Mouse (Mus musculus) heart, adult 11 months (tissue): Measurements from ENCODE around the gene Car4.

Experiments
- DNase-seq: peaks from one replicate; pipeline ENCODE4 v3.0.0; 2022

Car4 gene

GRCm38 (mm10) chr11:84957591-84958270 lies at the start of gene Car4:
Car4 (plus strand) TSS chr11:84957786.
- peak; percentile 94 for DNase-seq

GRCm38 (mm10) chr11:84908480-84908879 lies 49.1 kb upstream of the Car4 start:
- DNase-seq = peak; percentile 64

GRCm38 (mm10) chr11:84910411-84910810 lies 47.2 kb upstream of the Car4 start:
- DNase-seq = peak; percentile 77

DNA sequence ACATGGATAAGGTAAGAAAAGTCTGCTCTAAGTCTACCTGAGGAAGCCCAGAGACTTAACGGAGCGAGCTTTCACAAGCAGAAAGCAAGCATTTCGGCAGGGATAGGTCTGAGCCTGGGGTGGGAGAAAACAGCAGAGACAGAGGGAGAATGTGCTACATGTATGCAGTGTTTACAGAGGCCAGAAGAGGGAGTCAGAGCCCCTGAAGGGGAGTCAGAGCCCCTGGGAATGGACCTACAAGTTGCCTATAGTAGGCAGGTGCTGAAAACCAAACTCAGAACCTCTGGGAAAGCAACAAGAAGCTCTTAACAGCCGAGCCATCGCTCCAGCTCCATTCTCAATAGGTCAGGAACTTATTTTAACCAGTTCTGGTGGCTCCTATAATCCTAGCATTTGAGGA lies 42.9 kb upstream of the Car4 start:
- DNase-seq = no peak

- peak; percentile 99 for DNase-seq
These were observed 41.4 kb upstream of the Car4 start, which contains the start of gene Znhit3 for GRCm38 (mm10) chr11:84916053-84916702. Znhit3 (minus strand) TSS chr11:84916366.

DNA sequence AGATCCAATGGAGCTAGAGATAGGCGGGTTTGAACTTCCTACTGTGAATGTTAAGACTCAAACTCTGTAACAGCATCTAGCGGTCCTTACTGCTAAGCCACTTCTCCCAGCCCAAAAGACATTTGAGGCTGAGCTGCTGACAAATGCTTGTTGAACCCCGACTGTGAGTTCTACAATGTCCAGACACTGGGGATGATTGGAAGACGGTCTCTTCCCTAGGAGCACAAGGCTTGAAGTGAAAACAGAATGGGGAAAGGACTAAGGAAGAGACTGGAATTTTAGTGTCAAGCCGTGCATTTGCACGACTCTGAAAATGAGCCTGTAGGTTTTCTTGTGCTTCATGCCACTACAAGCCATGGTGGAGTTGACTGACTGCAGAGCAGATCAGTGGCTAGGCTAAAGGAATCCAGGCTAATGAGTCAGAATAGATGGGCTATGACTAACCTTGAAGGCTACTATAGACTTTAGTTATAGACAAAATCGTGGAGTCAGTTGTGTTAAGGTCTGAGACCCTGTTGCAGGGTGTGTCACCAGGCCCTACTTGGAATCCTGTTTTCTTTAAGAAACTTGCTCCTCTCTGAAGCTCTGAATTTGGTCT lies 40.8 kb upstream of the Car4 start:
- DNase-seq = peak; percentile 56

DNA sequence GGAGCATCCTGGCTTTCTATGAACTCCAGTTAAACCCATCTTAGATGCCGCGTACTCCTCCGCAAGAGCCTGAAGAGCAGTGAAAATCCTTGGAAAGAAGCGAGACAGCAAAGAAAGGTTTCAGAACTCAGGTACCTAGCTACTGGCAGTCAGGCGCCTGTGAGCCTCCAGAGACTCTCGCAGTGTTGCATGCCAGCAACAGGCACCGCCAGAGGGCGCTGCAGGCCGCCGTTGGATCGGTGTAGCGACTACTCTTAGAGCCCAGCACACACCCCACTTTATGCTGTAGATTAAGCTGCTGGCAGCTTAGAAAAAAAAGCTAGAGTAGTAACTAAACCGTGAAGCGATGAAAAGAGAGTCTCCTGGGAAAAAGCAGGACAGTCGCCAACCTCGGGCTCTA lies 39.2 kb upstream of the Car4 start:
- peak; percentile 96 for DNase-seq

- peak; percentile 90 for DNase-seq
These were observed 38.3 kb upstream of the Car4 start for GRCm38 (mm10) chr11:84919276-84919675.

DNA sequence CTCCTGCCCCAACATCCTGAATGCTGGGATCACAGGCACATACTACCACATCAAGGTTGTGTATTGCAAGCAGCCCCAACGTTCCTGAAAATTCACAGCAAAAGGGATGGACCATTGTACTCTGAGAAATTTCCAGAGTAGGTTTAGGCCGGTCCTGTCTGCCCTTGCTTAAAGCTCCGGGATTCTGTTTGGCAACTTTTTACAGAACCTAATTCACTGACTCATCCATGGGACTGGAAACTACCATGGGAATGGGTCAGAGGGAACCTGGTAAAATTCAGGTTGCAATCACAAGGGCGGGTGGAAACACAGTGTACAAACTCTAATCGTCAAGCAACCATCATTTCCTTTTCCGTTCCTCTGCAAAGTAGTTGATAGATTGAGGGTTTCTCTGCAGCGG lies 37.6 kb upstream of the Car4 start:
- peak; percentile 66 for DNase-seq

DNA sequence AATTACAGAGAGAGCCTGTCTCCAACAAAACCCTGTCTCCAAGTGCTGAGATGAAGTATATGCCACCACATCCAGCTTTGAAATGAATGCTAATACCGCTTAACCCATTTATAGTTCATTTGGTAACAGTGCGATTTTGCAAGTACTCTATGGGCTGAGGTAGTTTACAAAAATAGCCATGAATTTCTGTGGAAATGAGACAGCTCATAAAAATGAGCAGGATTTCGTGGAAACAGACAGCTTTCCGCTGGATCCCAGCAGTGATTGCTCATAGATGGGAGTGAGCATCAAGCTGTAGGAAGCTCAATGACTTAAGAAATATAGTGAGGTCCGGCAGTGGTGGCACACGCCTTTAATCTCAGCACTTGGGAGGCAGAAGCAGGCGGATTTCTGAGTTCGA lies 36.6 kb upstream of the Car4 start:
- DNase-seq = no peak

DNA sequence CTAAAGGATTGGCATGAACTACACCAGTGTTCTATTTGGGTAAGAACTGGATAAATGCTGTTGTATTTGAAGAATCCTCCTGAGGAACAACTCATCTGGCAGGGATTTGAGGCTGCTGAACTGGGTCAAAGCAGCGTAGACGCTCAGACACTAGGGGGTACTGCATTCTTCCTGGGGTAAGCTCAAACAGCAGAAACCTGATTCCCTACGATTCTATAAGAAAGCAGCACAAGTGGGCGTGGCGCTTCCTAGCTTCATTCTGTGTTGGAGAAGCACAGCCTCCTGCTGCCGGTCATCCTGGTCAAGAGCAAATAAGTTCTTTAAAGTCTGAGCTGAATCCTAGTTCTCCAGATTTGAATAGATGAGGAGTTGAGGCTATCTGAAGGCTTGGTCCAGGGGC lies 25.3 kb upstream of the Car4 start:
- no peak for DNase-seq

GRCm38 (mm10) chr11:84939508-84940053 lies 18.0 kb upstream of the Car4 start:
- DNase-seq = peak; percentile 95

GRCm38 (mm10) chr11:84940140-84940539 lies 17.4 kb upstream of the Car4 start:
- no peak for DNase-seq

DNA sequence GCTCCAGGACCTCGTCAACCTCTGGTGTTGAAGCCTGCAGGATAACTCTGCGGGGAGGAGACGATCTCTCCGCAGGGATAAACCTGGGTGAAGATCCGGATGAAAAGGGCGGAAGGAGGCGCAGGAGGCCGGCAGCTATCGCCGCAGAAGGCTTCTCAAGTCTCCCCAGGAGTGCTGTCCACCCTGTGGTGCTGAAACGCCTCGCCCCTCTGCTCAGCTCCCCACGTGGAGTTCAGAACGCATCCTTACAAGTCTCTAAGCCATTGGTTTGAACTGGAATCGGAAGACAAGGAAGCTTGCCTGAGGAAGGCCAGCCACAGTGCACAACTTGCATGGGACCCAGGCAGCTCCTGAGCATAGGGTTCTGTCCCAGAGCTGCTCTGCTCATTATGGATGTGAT lies 13.6 kb upstream of the Car4 start:
- DNase-seq = peak; percentile 85

- DNase-seq = no peak
These were observed 12.7 kb upstream of the Car4 start for GRCm38 (mm10) chr11:84944639-84945435.

GRCm38 (mm10) chr11:84945841-84946240 lies 11.7 kb upstream of the Car4 start:
- DNase-seq = no peak

DNA sequence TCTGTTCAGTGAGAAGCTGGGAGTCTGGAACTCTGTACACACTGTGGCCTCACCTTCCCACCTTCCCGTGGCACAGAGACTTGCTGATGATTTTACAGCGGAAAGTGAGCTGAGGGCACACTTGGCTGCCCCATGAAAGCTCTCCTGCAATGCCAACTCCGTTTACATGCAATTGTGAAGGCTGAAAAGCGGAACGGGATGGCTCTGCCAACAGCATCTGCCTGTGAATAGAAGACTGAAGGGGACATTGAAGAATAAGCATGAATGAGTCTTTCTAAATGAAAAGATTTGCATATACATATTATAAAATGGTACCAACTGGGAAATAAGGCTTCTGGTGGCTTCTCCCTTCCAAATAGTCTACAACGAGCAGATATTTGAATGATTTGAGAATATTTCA lies 10.4 kb upstream of the Car4 start:
- no peak for DNase-seq

DNA sequence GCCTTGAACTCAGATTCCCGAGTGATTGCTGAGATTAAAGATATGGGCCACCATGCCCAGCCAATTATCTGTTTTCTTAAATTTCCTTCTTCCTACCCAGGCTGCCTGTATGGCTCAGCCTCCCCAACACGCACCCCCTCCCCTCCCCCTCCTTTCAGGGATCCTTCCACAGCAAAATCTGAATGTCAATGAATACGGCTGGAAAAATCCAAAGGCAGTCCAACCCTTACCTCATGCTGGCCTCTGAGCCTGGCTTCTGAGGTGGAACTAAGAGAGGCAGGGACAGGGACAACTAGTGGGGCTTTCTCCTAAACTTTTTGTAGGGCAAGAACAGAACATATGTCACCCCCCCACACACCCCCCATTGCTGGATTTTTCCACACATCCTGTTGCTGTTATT lies 9.5 kb upstream of the Car4 start:
- no peak for DNase-seq

GRCm38 (mm10) chr11:84948526-84948925 lies 9.1 kb upstream of the Car4 start:
- no peak for DNase-seq

DNA sequence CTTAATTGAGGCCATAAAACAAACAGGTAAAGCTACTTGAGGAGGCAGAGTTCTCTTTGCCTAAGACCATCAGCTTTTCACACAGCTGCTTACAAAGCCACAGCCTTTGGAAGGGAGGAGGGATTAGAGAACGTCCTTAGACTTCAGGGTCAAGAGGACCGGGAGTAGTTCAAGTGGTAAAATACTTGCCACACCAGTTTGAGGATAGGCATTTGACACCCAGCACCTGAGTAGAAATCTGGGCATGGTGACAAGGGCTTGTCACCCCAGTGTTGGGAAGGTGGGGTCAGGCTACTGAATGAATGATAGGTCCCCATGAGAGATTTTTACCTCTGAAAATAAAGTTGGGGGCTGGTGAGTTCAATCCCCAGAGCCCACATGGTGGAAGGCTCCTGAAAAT lies 5.0 kb upstream of the Car4 start:
- peak; percentile 73 for DNase-seq

- no peak for DNase-seq
These were observed 1.2 kb upstream of the Car4 start for GRCm38 (mm10) chr11:84956400-84956799.

- DNase-seq = peak; percentile 78
These were observed 415 bp upstream of the Car4 start for GRCm38 (mm10) chr11:84957171-84957570.

DNA sequence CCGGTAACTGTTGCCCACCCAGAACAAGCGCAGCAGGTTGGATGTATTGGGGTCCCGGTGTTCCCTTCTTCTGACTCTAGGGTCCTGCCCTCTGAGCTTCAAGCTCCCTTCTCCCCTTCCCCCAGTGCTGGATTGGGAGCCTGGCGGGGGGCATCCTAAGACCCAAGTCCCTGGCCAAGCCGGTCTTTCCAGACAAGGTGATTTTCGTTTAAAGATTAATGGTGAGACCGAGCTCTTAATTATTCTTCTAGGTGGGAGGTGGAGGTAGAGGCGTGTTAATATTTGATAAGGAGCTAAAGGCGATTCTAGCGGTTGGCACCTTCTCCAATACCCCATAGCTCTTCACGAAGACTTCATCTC lies 665 bp downstream of the Car4 start:
- no peak for DNase-seq
